Mouse (Mus musculus): Measurements from ENCODE around the gene Ppp2r5b. TPM values are rescaled to one million over a fixed set of nuclear protein-coding genes. Genes with fewer than 3 reads are reported as not detected.

Gene Ppp2r5b
- polyA plus RNA-seq, 1 experiment = 154 TPM

GRCm38 (mm10) chr19:6230411-6230810 lies 5.3 kb downstream of the Ppp2r5b start:
- H3K27ac ChIP-seq (ENCODE audit: insufficient read depth, low read length) = no peak overlapping the region
- peaks cover 5% of the 10 kb centered on the region for H3K4me1 ChIP-seq (ENCODE audit: control insufficient read depth, insufficient read depth, low read length)
- no peak overlapping the region for H3K4me3 ChIP-seq (ENCODE audit: insufficient read depth, low read length)
- TF ChIP-seq POLR2A (IDR thresholded peaks at IDR 0.05; ENCODE audit: extremely low read depth, insufficient read depth, low read length) = no peak
- TF ChIP-seq CTCF (IDR thresholded peaks at IDR 0.05; ENCODE audit: extremely low read depth, insufficient read depth, low read length) = no peak

- no peak overlapping the region for H3K27ac ChIP-seq (ENCODE audit: insufficient read depth, low read length)
- no peak overlapping the region for H3K4me3 ChIP-seq (ENCODE audit: insufficient read depth, low read length)
- TF ChIP-seq CTCF (IDR thresholded peaks at IDR 0.05; ENCODE audit: extremely low read depth, insufficient read depth, low read length) = no peak
- no peak for TF ChIP-seq POLR2A (IDR thresholded peaks at IDR 0.05; ENCODE audit: extremely low read depth, insufficient read depth, low read length)
- H3K4me1 ChIP-seq (ENCODE audit: control insufficient read depth, insufficient read depth, low read length) = no peaks in the 10 kb centered on the region
Observed at GRCm38 (mm10) chr19:6227864-6228263, 7.8 kb downstream of the Ppp2r5b start.

- no peaks in the 10 kb centered on the region for H3K4me1 ChIP-seq (ENCODE audit: control insufficient read depth, insufficient read depth, low read length)
- no peak overlapping the region for H3K27ac ChIP-seq (ENCODE audit: insufficient read depth, low read length)
- no peak overlapping the region for H3K4me3 ChIP-seq (ENCODE audit: insufficient read depth, low read length)
- TF ChIP-seq CTCF (IDR thresholded peaks at IDR 0.05; ENCODE audit: extremely low read depth, insufficient read depth, low read length) (no peak), POLR2A (IDR thresholded peaks at IDR 0.05; ENCODE audit: extremely low read depth, insufficient read depth, low read length) (0 out of 2 replicates have a peak, but pooled peaks have one; percentile 7)
Observed at GRCm38 (mm10) chr19:6226763-6227162, 8.9 kb downstream of the Ppp2r5b start.

- TF ChIP-seq CTCF (IDR thresholded peaks at IDR 0.05; ENCODE audit: extremely low read depth, insufficient read depth, low read length) = no peak
- TF ChIP-seq POLR2A (IDR thresholded peaks at IDR 0.05; ENCODE audit: extremely low read depth, insufficient read depth, low read length) = no peak
- no peaks in the 10 kb centered on the region for H3K4me1 ChIP-seq (ENCODE audit: control insufficient read depth, insufficient read depth, low read length)
- H3K4me3 ChIP-seq (ENCODE audit: insufficient read depth, low read length) = no peak within 1 kb of the TSS
- no peak within 1 kb of the TSS for H3K27ac ChIP-seq (ENCODE audit: insufficient read depth, low read length)
Observed at GRCm38 (mm10) chr19:6226135-6226534, 9.5 kb downstream of the Ppp2r5b start, which contains the start of gene Gpha2. Gpha2 (plus strand) TSS chr19:6226380.

GRCm38 (mm10) chr19:6218606-6219005 lies 17.1 kb downstream of the Ppp2r5b start:
- Histone ChIP-seq H3K4me3 (ENCODE audit: insufficient read depth, low read length) (no peak overlapping the region), H3K4me1 (ENCODE audit: control insufficient read depth, insufficient read depth, low read length) (no peaks in the 10 kb centered on the region), H3K27ac (ENCODE audit: insufficient read depth, low read length) (no peak overlapping the region)
- TF ChIP-seq POLR2A (IDR thresholded peaks at IDR 0.05; ENCODE audit: extremely low read depth, insufficient read depth, low read length) = no peak
- TF ChIP-seq CTCF (IDR thresholded peaks at IDR 0.05; ENCODE audit: extremely low read depth, insufficient read depth, low read length) = no peak

- H3K27ac ChIP-seq (ENCODE audit: insufficient read depth, low read length) = no peak overlapping the region
- TF ChIP-seq POLR2A (IDR thresholded peaks at IDR 0.05; ENCODE audit: extremely low read depth, insufficient read depth, low read length) (no peak), CTCF (IDR thresholded peaks at IDR 0.05; ENCODE audit: extremely low read depth, insufficient read depth, low read length) (no peak)
- H3K4me1 ChIP-seq (ENCODE audit: control insufficient read depth, insufficient read depth, low read length) = no peaks in the 10 kb centered on the region
- H3K4me3 ChIP-seq (ENCODE audit: insufficient read depth, low read length) = no peak overlapping the region
Observed at GRCm38 (mm10) chr19:6216046-6216705, 19.5 kb downstream of the Ppp2r5b start.

- no peak overlapping the region for H3K4me3 ChIP-seq (ENCODE audit: insufficient read depth, low read length)
- TF ChIP-seq POLR2A (IDR thresholded peaks at IDR 0.05; ENCODE audit: extremely low read depth, insufficient read depth, low read length) (no peak), CTCF (IDR thresholded peaks at IDR 0.05; ENCODE audit: extremely low read depth, insufficient read depth, low read length) (no peak)
- no peaks in the 10 kb centered on the region for H3K4me1 ChIP-seq (ENCODE audit: control insufficient read depth, insufficient read depth, low read length)
- no peak overlapping the region for H3K27ac ChIP-seq (ENCODE audit: insufficient read depth, low read length)
Observed at GRCm38 (mm10) chr19:6206716-6207115, 29.0 kb downstream of the Ppp2r5b start.

GRCm38 (mm10) chr19:6204265-6204664 lies 31.4 kb downstream of the Ppp2r5b start:
- no peak for TF ChIP-seq CTCF (IDR thresholded peaks at IDR 0.05; ENCODE audit: extremely low read depth, insufficient read depth, low read length)
- TF ChIP-seq POLR2A (IDR thresholded peaks at IDR 0.05; ENCODE audit: extremely low read depth, insufficient read depth, low read length) = no peak
- Histone ChIP-seq H3K4me3 (ENCODE audit: insufficient read depth, low read length) (no peak overlapping the region), H3K27ac (ENCODE audit: insufficient read depth, low read length) (no peak overlapping the region), H3K4me1 (ENCODE audit: control insufficient read depth, insufficient read depth, low read length) (no peaks in the 10 kb centered on the region)

GRCm38 (mm10) chr19:6184131-6184530 lies 51.5 kb downstream of the Ppp2r5b start, which contains the start of gene Majin:
Majin (plus strand) TSS chr19:6184388.
- TF ChIP-seq POLR2A (IDR thresholded peaks at IDR 0.05; ENCODE audit: extremely low read depth, insufficient read depth, low read length) (no peak), CTCF (IDR thresholded peaks at IDR 0.05; ENCODE audit: extremely low read depth, insufficient read depth, low read length) (no peak)
- H3K27ac ChIP-seq (ENCODE audit: insufficient read depth, low read length) = no peak within 1 kb of the TSS
- H3K4me3 ChIP-seq (ENCODE audit: insufficient read depth, low read length) = no peak within 1 kb of the TSS
- H3K4me1 ChIP-seq (ENCODE audit: control insufficient read depth, insufficient read depth, low read length) = no peaks in the 10 kb centered on the region

GRCm38 (mm10) chr19:6182534-6182933 lies 53.1 kb downstream of the Ppp2r5b start:
- Histone ChIP-seq H3K4me3 (ENCODE audit: insufficient read depth, low read length) (no peak overlapping the region), H3K27ac (ENCODE audit: insufficient read depth, low read length) (no peak overlapping the region), H3K4me1 (ENCODE audit: control insufficient read depth, insufficient read depth, low read length) (no peaks in the 10 kb centered on the region)
- no peak for TF ChIP-seq POLR2A (IDR thresholded peaks at IDR 0.05; ENCODE audit: extremely low read depth, insufficient read depth, low read length)
- TF ChIP-seq CTCF (IDR thresholded peaks at IDR 0.05; ENCODE audit: extremely low read depth, insufficient read depth, low read length) = no peak

All from cortical plate, adult 2 months (tissue).